Mouse (Mus musculus) ovary, postnatal 36 days (tissue): ENCODE measurements at regions not wholly inside any gene's neighbourhood (a gene's known extent, or its start where the extent isn't known, plus 50 kb on each side); places are given as distances from the start of the nearest gene placed in this dataset.

ENCODE experiments used
- DNase-seq: peaks from one replicate; pipeline ENCODE4 v3.0.0; 2022; ENCODE audit warnings: low spot score, mixed read lengths

- DNase-seq, result no peak
Observed at GRCm38 (mm10) chr2:92860502-92861197, 54.2 kb upstream of the Syt13 start.
